Mouse (Mus musculus) limb, embryonic 13.5 days (tissue): ENCODE results near the gene Ssbp4. TPM values are rescaled to one million over a fixed set of nuclear protein-coding genes. Genes with fewer than 3 reads are reported as not detected.
A peak's percentile ranks its signal among the peaks of the same experiment; 100 is the strongest.

ENCODE experiments used
- ATAC-seq: fragments of 200-750 bp; cut with Nextera tagmentation; 2 replicates; pipeline ENCODE4 v1.8.0; 2017; ENCODE audit warnings: low read depth, moderate number of reproducible peaks, moderate TSS enrichment; ENCODE audit not compliant: low FRiP score
- H3K27ac ChIP-seq: fragments of 300-500 bp; sonication (generic); 2 replicates; pipeline ENCODE4 v1.5.1; 2015; ENCODE audit warnings: inconsistent platforms, mild to moderate bottlenecking, moderate library complexity
- H3K27me3 ChIP-seq: fragments of 300-500 bp; sonication (generic); 2 replicates; pipeline ENCODE4 v1.6.1; 2015; ENCODE audit warnings: mild to moderate bottlenecking, inconsistent platforms
- H3K36me3 ChIP-seq: fragments of 300-500 bp; sonication (generic); 2 replicates; pipeline ENCODE4 v1.6.1; 2015; ENCODE audit warnings: inconsistent platforms, mild to moderate bottlenecking, moderate library complexity
- H3K4me1 ChIP-seq: fragments of 300-500 bp; sonication (generic); 2 replicates; pipeline ENCODE4 v1.6.1; 2015; ENCODE audit warnings: inconsistent platforms
- H3K4me2 ChIP-seq: fragments of 300-500 bp; sonication (generic); replicated peaks from 2 replicates; pipeline ENCODE4 v1.6.1; 2015; ENCODE audit warnings: inconsistent platforms, mild to moderate bottlenecking, moderate library complexity
- H3K4me3 ChIP-seq: fragments of 300-500 bp; sonication (generic); 2 replicates; pipeline ENCODE4 v1.5.1; 2015; ENCODE audit warnings: moderate library complexity, mild to moderate bottlenecking, inconsistent platforms
- H3K9ac ChIP-seq: fragments of 300-500 bp; sonication (generic); 2 replicates; pipeline ENCODE4 v1.6.1; 2015; ENCODE audit warnings: mild to moderate bottlenecking, inconsistent platforms
- H3K9me3 ChIP-seq: fragments of 300-500 bp; sonication (generic); 2 replicates; pipeline ENCODE4 v1.6.1; 2016; ENCODE audit warnings: inconsistent platforms
- WGBS: fragments of 180-500 bp; shearing (Covaris S2); methylation state at CpG from one replicate; pipeline ENCODE4 v1.1.7; 2015; 5-methylcytosine and 5-hydroxymethylcytosine counted together
- polyA plus RNA-seq: library from polyadenylated mRNA; unstranded; fragments of >200 nt; fragmentation: Nextera tagmentation; extraction: Ambion mirVana; gene quantifications from 2 replicates; pipeline ENCODE4 v1.2.1, GENCODE M21; 2015

Gene Ssbp4
- polyA plus RNA-seq, 1 experiment from 2014 or later = 131 TPM

DNA sequence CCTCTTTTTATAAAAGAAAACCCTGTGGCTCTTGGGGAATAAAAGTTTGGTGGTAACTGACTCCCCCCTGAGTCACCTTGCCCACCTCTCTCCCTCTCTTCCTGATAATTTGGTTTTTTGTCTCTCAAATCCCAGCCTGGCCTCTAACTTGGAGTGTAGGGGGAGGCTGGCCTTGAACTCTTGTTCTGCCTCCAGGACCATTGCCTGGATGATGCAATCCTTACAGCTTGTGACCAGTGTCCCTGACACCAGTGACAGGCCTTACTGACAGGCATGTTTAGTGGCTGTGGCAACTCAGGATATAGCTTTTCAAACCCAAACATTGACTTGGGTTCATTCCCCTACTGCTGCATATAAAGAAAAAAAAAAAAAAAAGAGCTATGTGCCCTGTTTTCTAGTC is 38.1 kb upstream of the Ssbp4 start:
- Histone ChIP-seq H3K4me2 (no peak overlapping the region), H3K9me3 (no peaks in the 10 kb centered on the region), H3K27me3 (no peaks in the 10 kb centered on the region), H3K4me1 (peaks cover 48% of the 10 kb centered on the region), H3K4me3 (no peak overlapping the region), H3K27ac (peak overlapping the region; percentile 35; the same call in 1 of the 2 replicates), H3K9ac (no peak overlapping the region), H3K36me3 (peaks cover 32% of the 10 kb centered on the region)
- ATAC-seq = no peak

DNA sequence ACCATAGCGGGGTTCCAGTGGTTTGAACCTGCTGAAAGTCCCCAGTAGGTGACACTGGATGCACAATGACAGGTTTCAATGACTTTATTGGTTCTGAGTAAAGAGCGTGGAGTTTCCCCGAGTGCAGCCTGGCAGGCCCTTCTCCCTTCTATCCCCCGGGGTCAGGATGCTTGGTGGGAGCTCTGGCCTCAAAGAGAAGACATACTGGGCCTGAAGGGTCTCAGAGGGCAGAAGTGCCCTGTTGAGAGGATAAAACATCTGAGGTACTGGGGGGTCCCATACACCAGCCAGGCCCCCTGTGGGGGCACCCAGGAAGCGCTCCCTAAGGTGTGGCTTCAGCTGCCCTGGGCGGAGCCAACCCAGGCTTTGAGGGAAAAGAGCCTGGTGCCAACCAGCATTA is 37.7 kb upstream of the Ssbp4 start:
- ATAC-seq = no peak

GRCm38 (mm10) chr8:70645501-70646224 is 37.0 kb upstream of the Ssbp4 start:
- Histone ChIP-seq H3K4me3 (no peak overlapping the region), H3K9ac (peak overlapping the region; percentile 39), H3K4me1 (peaks cover 48% of the 10 kb centered on the region), H3K27ac (0 out of 2 replicates have a peak overlapping the region, but pooled peaks have one; percentile 15), H3K27me3 (no peaks in the 10 kb centered on the region), H3K36me3 (peaks cover 21% of the 10 kb centered on the region), H3K4me2 (no peak overlapping the region), H3K9me3 (no peaks in the 10 kb centered on the region)
- WGBS = 57% methylated on average over 17 of the region's 17 CpGs
- ATAC-seq = no peak

More for the DNA sequence above, 37.7 kb upstream of the Ssbp4 start:
- Histone ChIP-seq H3K4me2 (no peak overlapping the region), H3K27me3 (no peaks in the 10 kb centered on the region), H3K27ac (no peak overlapping the region; the same call in 1 of the 2 replicates), H3K4me1 (peaks cover 48% of the 10 kb centered on the region), H3K9ac (no peak overlapping the region), H3K36me3 (peaks cover 28% of the 10 kb centered on the region), H3K9me3 (no peaks in the 10 kb centered on the region), H3K4me3 (no peak overlapping the region)
- WGBS = 72% methylated on average over 6 of the region's 6 CpGs

DNA sequence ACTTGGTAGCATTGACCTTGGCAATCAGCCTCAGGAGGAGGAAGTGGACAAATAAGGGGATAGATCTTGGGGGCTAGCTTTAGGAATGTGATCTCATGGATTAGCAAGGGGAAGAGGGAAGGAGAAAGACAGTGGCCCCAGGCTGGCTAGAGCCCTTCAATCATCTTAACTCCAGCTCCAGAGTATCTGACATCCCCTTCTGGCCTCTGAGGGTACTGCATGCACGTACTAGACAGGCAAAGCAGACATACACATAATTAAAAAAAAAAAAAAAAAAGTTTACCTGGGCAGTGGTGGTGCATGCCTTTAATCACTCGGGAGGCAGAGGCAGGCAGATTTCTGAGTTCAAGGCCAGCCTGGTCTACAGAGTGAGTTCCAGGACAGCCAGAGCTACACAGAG is 35.4 kb upstream of the Ssbp4 start:
- ATAC-seq = no peak
- Histone ChIP-seq H3K36me3 (peaks cover 8% of the 10 kb centered on the region; the same call in 1 of the 2 replicates), H3K4me3 (no peak overlapping the region), H3K27me3 (no peaks in the 10 kb centered on the region), H3K4me2 (no peak overlapping the region), H3K9me3 (no peaks in the 10 kb centered on the region), H3K9ac (no peak overlapping the region), H3K4me1 (peaks cover 41% of the 10 kb centered on the region), H3K27ac (no peak overlapping the region)
- WGBS = 86% methylated on average over 2 of the region's 2 CpGs

- Histone ChIP-seq H3K27me3 (no peaks in the 10 kb centered on the region), H3K27ac (no peak overlapping the region), H3K9ac (no peak overlapping the region), H3K4me3 (no peak overlapping the region), H3K4me1 (peaks cover 37% of the 10 kb centered on the region), H3K9me3 (no peaks in the 10 kb centered on the region), H3K36me3 (no peaks in the 10 kb centered on the region), H3K4me2 (no peak overlapping the region)
- no peak for ATAC-seq
- WGBS = 54% methylated on average over 3 of the region's 3 CpGs
These were observed 34.3 kb upstream of the Ssbp4 start for GRCm38 (mm10) chr8:70643019-70643418.

GRCm38 (mm10) chr8:70638752-70639151 is 30.1 kb upstream of the Ssbp4 start:
- H3K4me3 ChIP-seq = no peak overlapping the region
- no peaks in the 10 kb centered on the region for H3K9me3 ChIP-seq
- WGBS = 63% methylated on average over 9 of the region's 9 CpGs
- no peak overlapping the region for H3K9ac ChIP-seq
- H3K4me1 ChIP-seq = peaks cover 28% of the 10 kb centered on the region
- H3K36me3 ChIP-seq = no peaks in the 10 kb centered on the region
- no peak overlapping the region for H3K4me2 ChIP-seq
- H3K27ac ChIP-seq = no peak overlapping the region; the same call in 1 of the 2 replicates
- H3K27me3 ChIP-seq = no peaks in the 10 kb centered on the region
- ATAC-seq = no peak

DNA sequence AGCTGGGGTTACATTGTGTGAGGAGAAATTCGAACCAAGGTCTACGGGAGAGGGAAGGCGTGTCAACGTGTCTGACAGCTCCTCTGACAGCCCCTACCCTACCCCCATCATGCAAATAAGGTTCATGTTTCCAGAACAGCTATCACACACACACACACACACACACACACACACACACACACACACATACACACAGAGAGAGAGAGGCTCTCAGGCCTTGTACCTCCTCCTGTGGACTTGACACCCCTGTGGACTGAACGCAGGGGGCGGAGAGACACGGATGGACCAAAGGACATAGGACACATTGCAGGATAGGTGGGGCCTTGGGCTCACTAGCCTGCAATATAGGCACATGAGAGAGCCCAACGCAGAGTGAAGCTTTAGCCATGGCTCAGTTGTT is 28.2 kb upstream of the Ssbp4 start:
- no peak overlapping the region for H3K4me2 ChIP-seq
- WGBS = 55% methylated on average over 8 of the region's 8 CpGs
- no peaks in the 10 kb centered on the region for H3K36me3 ChIP-seq
- no peak overlapping the region for H3K27ac ChIP-seq
- H3K4me1 ChIP-seq = peaks cover 32% of the 10 kb centered on the region
- H3K4me3 ChIP-seq = no peak overlapping the region
- H3K9me3 ChIP-seq = no peaks in the 10 kb centered on the region
- H3K27me3 ChIP-seq = peaks cover 2% of the 10 kb centered on the region
- H3K9ac ChIP-seq = 0 out of 2 replicates have a peak overlapping the region, but pooled peaks have one; percentile 31
- ATAC-seq = no peak

- peaks cover 14% of the 10 kb centered on the region for H3K27me3 ChIP-seq
- no peak overlapping the region for H3K27ac ChIP-seq
- H3K4me1 ChIP-seq = peaks cover 45% of the 10 kb centered on the region
- H3K36me3 ChIP-seq = no peaks in the 10 kb centered on the region
- ATAC-seq = no peak
- H3K9ac ChIP-seq = no peak overlapping the region
- H3K4me2 ChIP-seq = no peak overlapping the region
- no peak overlapping the region for H3K4me3 ChIP-seq
- WGBS = 77% methylated on average over 6 of the region's 6 CpGs
- no peaks in the 10 kb centered on the region for H3K9me3 ChIP-seq
These were observed 26.9 kb upstream of the Ssbp4 start for GRCm38 (mm10) chr8:70635527-70635926.

GRCm38 (mm10) chr8:70634066-70634465 is 25.4 kb upstream of the Ssbp4 start:
- Histone ChIP-seq H3K4me3 (no peak overlapping the region), H3K4me2 (0 out of 2 replicates have a peak overlapping the region, but pooled peaks have one; percentile 4), H3K4me1 (peaks cover 55% of the 10 kb centered on the region), H3K27ac (no peak overlapping the region), H3K9me3 (no peaks in the 10 kb centered on the region), H3K27me3 (peaks cover 14% of the 10 kb centered on the region), H3K9ac (no peak overlapping the region), H3K36me3 (no peaks in the 10 kb centered on the region)
- 53% methylated on average over 6 of the region's 6 CpGs for WGBS
- ATAC-seq = no peak

DNA sequence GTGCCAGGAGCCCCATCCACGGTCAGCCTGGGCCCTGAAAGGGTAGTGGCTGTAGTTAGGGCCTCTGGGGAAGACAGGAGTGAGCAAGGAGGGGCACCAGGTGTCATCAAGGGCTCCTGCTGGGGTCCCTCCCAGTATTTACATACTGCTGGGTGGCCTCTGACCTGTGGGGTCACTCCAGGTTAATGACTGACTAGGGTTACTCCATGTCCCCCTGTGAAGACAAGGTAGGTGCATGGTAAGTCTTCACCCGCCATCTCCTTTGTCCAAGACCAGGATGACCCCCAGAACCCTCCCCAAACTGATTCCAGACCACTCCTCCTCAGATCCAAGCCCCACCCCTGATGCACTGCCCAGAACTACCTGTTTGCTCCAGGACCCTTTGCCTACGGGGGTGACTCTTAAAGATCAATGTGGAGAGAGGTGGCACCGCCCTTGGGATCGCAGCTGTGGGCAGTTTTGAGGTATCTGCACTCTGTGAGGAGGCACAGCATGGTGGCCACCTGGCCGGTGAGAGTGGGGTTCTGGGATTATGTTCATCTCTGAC is 23.7 kb upstream of the Ssbp4 start, which contains the start of gene Gdf15:
Gdf15 (minus strand) TSS at position 111 of the 547 bp plus-strand sequence.
- Histone ChIP-seq H3K4me1 (peaks cover 49% of the 10 kb centered on the region), H3K4me3 (no peak within 1 kb of the TSS), H3K27me3 (peaks cover 14% of the 10 kb centered on the region), H3K4me2 (peak within 1 kb of the TSS; percentile 77; the same call in 1 of the 2 replicates), H3K27ac (no peak within 1 kb of the TSS), H3K9me3 (no peaks in the 10 kb centered on the region), H3K9ac (peak within 1 kb of the TSS; percentile 25; the same call in 1 of the 2 replicates), H3K36me3 (no peaks in the 10 kb centered on the region)
- ATAC-seq = no peak
- 63% methylated on average over 6 of the region's 6 CpGs for WGBS

- WGBS = 20% methylated on average over 24 of the region's 24 CpGs
- no peak for ATAC-seq
- H3K9ac ChIP-seq = peak overlapping the region; percentile 25; the same call in 1 of the 2 replicates
- H3K4me1 ChIP-seq = peaks cover 40% of the 10 kb centered on the region
- no peaks in the 10 kb centered on the region for H3K36me3 ChIP-seq
- no peak overlapping the region for H3K4me3 ChIP-seq
- H3K9me3 ChIP-seq = no peaks in the 10 kb centered on the region
- H3K27ac ChIP-seq = no peak overlapping the region
- peak overlapping the region; percentile 77; the same call in 1 of the 2 replicates for H3K4me2 ChIP-seq
- peaks cover 14% of the 10 kb centered on the region for H3K27me3 ChIP-seq
These were observed 22.8 kb upstream of the Ssbp4 start for GRCm38 (mm10) chr8:70631436-70631835.

DNA sequence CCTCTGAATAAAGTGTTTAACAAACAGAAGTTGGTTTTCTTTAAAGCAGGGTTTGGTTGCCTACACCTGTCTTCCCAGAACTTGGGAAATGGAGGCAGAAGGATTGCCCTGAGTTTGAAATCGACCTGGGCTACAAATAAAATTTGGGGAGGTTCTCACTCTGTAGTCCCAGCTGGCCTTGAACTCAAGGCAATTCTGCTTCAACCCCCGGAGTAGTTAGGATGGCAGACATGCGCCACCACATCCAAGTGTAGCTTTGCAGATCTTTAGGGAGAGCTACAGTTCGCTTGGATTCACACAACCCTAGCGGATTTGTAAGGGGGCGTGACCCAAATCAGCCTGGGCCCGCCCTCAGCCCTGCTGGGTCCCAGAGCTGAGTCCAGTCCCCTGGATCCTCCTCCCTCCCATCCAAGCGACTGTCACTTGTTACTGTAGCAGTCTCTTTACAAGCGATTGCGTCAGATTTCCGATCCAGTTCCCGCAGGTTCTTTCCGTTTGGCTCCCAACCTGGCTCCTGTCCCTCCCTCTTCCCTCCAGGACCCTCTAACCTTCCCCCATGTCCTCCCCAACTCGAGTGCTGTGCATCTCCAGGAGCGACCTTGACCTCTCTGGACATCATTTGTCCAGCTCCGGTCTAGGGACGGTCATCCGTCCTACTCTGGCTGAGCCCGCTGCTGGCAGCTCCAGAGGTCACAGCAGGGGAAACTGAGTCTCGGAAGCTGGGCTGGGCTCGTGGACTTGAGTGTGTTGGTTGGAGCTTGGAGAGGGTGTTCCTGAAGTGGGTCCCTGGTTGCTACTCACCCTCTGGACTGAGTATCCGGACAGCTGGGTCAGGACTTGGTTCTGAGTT is 22.1 kb upstream of the Ssbp4 start:
- Histone ChIP-seq H3K27ac (no peak overlapping the region), H3K4me2 (peak overlapping the region; percentile 77), H3K27me3 (peaks cover 14% of the 10 kb centered on the region), H3K4me3 (peak overlapping the region; percentile 53; the same call in 1 of the 2 replicates), H3K4me1 (peaks cover 37% of the 10 kb centered on the region), H3K36me3 (no peaks in the 10 kb centered on the region), H3K9ac (no peak overlapping the region), H3K9me3 (no peaks in the 10 kb centered on the region)
- ATAC-seq = no peak
- WGBS = 16% methylated on average over 22 of the region's 22 CpGs
